18 mouse cellular contexts compared by ENCODE assay signal in genomic region chr5:151642867-151643266, GRCm38 (mm10). TPM values are rescaled to one million over a fixed set of nuclear protein-coding genes. Genes with fewer than 3 reads are reported as not detected.
"Had no signal": no experiment of that assay in that cellular context is flagged by ENCODE, and none has a peak within 500 bp of the region (broad histone marks: within the 10 kb centered on the region; RNA-seq: fewer than 3 reads in every experiment).

No protein-coding gene starts in this region.

- H3K27me3 ChIP-seq: liver, embryonic 12.5 days; lung, embryonic 15.5 days; midbrain, embryonic 13.5 days had no signal

- H3K9me3 ChIP-seq: limb, embryonic 10.5 days; liver, embryonic 12.5 days; lung, embryonic 15.5 days; midbrain, embryonic 13.5 days had no signal

- ATAC-seq: intestine, postnatal 0 days; midbrain, embryonic 13.5 days had no signal

- H3K4me1 ChIP-seq: limb, embryonic 10.5 days; liver, embryonic 12.5 days; lung, embryonic 15.5 days; midbrain, embryonic 13.5 days had no signal

- H3K9ac ChIP-seq: liver, embryonic 12.5 days; lung, embryonic 15.5 days; midbrain, embryonic 13.5 days had no signal

- DNase-seq: kidney, postnatal 14 days; lung, postnatal 14 days; right cerebral cortex, adult 18-20 months; thymus, postnatal 36 days had no signal

- H3K4me3 ChIP-seq: left cerebral cortex, adult 2 months; limb, embryonic 10.5 days; liver, embryonic 12.5 days; lung, embryonic 15.5 days; midbrain, embryonic 13.5 days had no signal

- H3K4me2 ChIP-seq: liver, embryonic 12.5 days; lung, embryonic 15.5 days; midbrain, embryonic 13.5 days had no signal

- H3K27ac ChIP-seq: left cerebral cortex, adult 2 months; limb, embryonic 10.5 days; liver, embryonic 12.5 days; lung, embryonic 15.5 days; macrophage; midbrain, embryonic 13.5 days had no signal

RNA-seq across cellular contexts. Expression of gene Vmn2r18, which starts 37.0 kb away (rescaled TPM):
- total RNA-seq: layer of hippocampus, postnatal 25 days; left cerebral cortex, adult 2 months; left cerebral cortex, postnatal 14 days; midbrain, postnatal 0 days had no signal
- polyA plus RNA-seq: intestine, postnatal 0 days; large intestine, adult 2 months; limb, embryonic 14.5 days; liver, embryonic 12.5 days; liver, embryonic 16.5 days; lung, embryonic 15.5 days; macrophage; stomach, embryonic 16.5 days had no signal
